Mouse (Mus musculus) granulocyte monocyte progenitor cell, adult 5-6 weeks (primary cell): ENCODE results near the gene Sebox. TPM values are rescaled to one million over a fixed set of nuclear protein-coding genes. Genes with fewer than 3 reads are reported as not detected.
A peak's percentile ranks its signal among the peaks of the same experiment; 100 is the strongest.
"Not testable (repeated sequence)": the region's sequence is repeated elsewhere in the genome, so short reads cannot be mapped to it uniquely, and the experiment has no call there.

ENCODE experiments used
- ATAC-seq: replicated peaks from 2 replicates; pipeline ENCODE4 v1.8.0; 2016; ENCODE audit warnings: mild to moderate bottlenecking, moderate TSS enrichment, inconsistent platforms; ENCODE audit not compliant: poor library complexity, severe bottlenecking
- total RNA-seq, 2 experiments: library from RNA; stranded (forward) in 1 of 2; stranded (reverse) in 1 of 2; fragments of 200-712, 200-1000 nt in 1 of 2; fragments of >200 nt in 1 of 2; fragmentation: Nextera tagmentation in 1 of 2; gene quantifications; 2 replicates each; pipeline ENCODE4 v1.2.3; 2014 to 2017

Sebox gene
- total RNA-seq, 2 experiments from 2014 or later: not detected

DNA sequence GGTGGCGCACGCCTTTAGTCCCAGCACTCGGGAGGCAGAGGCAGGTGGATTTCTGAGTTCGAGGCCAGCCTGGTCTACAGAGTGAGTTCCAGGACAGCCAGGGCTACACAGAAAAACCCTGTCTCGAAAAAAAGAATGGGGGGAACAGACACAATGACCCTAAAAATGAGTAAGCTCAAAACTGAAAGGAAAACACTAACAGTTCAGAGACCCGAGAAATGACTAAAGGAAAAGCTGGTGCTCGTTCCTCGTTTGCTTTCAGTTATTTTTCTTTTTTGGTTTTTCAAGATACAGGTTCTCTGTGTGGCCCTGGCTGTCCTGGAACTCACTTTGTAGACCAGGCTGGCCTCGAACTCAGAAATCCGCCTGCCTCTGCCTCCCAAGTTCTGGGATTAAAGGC, 28.3 kb downstream of the Sebox start:
- not testable (repeated sequence) for ATAC-seq

DNA sequence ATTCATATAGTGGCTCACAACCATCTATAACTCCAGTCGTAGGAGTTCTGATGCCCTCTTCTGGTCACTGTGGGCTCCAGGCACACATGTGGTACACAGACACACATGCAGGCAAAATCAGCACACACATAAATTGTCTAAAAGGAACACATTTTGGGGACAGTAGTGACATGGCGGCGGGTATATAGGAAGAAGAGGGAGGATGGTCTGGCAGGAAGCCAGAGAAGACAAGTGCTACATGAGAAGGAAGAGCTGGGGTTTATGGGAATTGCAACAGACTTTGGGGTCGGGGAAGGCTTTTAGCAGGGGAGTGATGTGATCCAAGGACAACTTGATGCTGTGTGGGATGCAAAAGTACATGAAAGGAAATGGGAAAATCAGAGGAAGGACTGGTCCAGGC, 31.3 kb downstream of the Sebox start:
- ATAC-seq: no peak

GRCm38 (mm10) chr11:78535376-78536079, 32.3 kb downstream of the Sebox start:
- ATAC-seq: peak; percentile 26

- ATAC-seq: peak; percentile 93
Observed at GRCm38 (mm10) chr11:78536080-78536689, 32.9 kb downstream of the Sebox start, which contains the start of the genes Tnfaip1 and Ift20. Tnfaip1 (minus strand) TSS chr11:78536332. Ift20 (plus strand) TSS chr11:78536361.

GRCm38 (mm10) chr11:78536690-78537084, 33.4 kb downstream of the Sebox start:
- no peak for ATAC-seq

DNA sequence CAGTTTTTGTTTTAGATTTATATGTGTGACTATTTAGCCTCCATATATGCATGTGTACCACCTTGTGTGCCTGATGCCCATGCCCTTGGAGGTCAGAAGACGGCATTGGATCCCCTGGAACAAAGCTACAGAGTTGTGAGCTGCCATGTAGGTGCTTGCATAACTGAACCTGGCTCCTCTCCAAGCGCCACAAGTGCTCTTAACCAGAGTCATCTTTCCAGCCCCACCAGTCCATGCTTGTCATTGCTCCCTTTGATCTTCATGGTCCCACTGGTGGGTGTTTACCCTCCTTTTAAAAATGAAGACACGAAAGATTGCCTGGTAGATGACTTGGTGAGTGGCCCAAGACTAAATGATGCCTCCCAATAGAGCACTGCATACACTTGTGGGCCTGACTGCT, 37.1 kb downstream of the Sebox start:
- no peak for ATAC-seq

GRCm38 (mm10) chr11:78544449-78545111, 41.3 kb downstream of the Sebox start:
- no peak for ATAC-seq

DNA sequence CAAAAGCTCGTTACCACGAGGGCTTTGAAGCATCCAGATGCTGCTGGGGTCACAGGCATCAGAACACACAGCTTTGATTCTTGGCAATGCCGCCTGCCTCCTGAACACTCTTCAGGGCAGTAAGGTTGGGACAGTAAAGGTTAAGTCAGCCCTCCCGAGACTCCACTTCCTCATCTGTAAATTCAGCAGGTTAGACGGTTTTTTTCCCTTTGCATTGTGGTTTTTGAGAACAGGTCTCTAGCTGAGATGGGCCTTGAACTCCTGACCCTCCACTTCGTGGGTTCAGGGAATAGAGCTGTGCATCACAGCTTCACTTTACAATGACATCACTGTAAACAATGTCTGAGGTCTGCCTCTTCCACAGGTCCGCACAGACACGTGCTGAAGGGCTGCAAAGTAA, 41.9 kb downstream of the Sebox start:
- 0 out of 2 replicates have a peak, but pooled peaks have one; percentile 44 for ATAC-seq

DNA sequence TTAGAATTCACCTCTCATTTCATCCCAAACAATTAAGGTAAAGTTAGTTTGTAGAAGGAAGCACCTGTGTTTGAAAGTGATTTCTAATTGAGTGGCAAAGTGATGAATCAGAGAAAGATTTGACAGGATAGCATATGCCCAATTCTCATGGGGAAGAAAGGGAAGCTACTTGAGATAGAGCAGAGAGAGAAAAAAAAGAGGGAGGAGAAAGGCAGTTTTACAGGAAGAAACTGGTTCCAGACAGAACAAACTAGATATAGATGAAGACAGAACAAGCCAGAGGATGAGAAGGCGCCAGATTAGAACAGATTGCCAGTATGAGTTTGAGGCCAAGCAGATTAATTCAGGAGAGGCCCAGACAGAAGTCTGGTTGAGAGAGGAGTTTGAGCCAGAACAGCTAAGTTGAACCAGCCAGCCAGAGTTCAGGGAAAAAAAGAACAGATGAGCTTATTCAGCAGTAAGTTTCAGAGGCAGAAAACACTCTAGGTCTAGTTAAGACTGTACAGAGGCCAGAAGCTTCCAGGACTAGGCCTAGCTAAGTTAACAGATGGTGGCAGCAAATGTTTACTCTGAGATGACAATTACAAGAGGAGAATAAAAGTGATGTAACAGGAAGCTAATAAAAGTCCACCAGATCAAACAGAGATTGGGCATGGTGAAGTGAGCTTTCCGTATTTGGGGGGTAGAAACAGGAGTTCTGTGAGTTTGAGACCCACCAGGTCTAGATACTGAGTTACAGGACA, 44.6 kb downstream of the Sebox start:
- no peak for ATAC-seq

DNA sequence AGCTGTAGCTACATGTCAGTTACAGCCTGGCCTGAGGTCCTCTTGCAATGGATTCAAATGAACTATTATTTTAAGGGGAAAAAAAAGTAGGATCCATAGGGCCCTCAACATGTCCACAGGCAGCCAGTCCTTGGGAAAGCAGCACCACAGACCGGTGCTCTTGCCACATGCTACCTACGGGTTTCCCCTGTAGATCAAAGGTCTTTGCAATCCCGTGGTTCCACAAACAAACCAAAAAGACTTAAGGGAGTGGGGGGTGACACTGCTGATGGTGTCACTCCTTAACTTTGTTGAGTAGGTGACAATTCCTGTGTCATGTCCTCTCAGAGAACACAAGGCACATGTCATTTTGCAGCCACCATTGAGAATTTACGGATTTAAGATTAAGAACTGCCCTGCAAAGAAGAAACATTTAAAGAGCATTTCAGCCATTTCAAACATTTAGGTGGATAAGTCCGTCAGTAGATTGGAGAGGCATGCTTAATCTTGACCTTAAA, 46.3 kb downstream of the Sebox start:
- ATAC-seq: peak; percentile 33

- ATAC-seq: peak; percentile 97
Observed at GRCm38 (mm10) chr11:78550168-78551058, 47.2 kb downstream of the Sebox start, which contains the start of gene Tmem97. Tmem97 (minus strand) TSS chr11:78550777.

- ATAC-seq: no peak
Observed at GRCm38 (mm10) chr11:78551059-78551398, 47.8 kb downstream of the Sebox start.

Other genes with a start within 250 kb of the Sebox start
- 67.9 and 73.6 TPM in 2 replicates for gene 2610507B11Rik, start 241.7 kb upstream of the Sebox start, total RNA-seq (2014; fragmentation: Nextera tagmentation)
- 70.6 and 76.0 TPM in 2 replicates for gene 2610507B11Rik, start 241.7 kb upstream of the Sebox start, total RNA-seq (2017)
- 2.3 TPM in 1 of 2 replicates, not detected in the other for gene BC030499, start 212.6 kb upstream of the Sebox start, total RNA-seq (2014; fragmentation: Nextera tagmentation)
- not detected in 2 replicates for gene BC030499, start 212.6 kb upstream of the Sebox start, total RNA-seq (2017)
- 11.9 and 25.4 TPM in 2 replicates for gene Spag5, start 201.9 kb upstream of the Sebox start, total RNA-seq (2014; fragmentation: Nextera tagmentation)
- gene Spag5, start 201.9 kb upstream of the Sebox start, total RNA-seq (2017): 50.8 and 57.7 TPM in 2 replicates
- 0.69 and 2.8 TPM in 2 replicates for gene Aldoc, start 180.5 kb upstream of the Sebox start, total RNA-seq (2014; fragmentation: Nextera tagmentation)
- gene Aldoc, start 180.5 kb upstream of the Sebox start, total RNA-seq (2017): 0.15 TPM in 1 of 2 replicates, not detected in the other
- 47.6 and 51.6 TPM in 2 replicates for gene Pigs, start 175.0 kb upstream of the Sebox start, total RNA-seq (2014; fragmentation: Nextera tagmentation)
- 13.7 and 14.9 TPM in 2 replicates for gene Pigs, start 175.0 kb upstream of the Sebox start, total RNA-seq (2017)
- 24.0 and 41.0 TPM in 2 replicates for gene Unc119, start 160.0 kb upstream of the Sebox start, total RNA-seq (2014; fragmentation: Nextera tagmentation)
- gene Unc119, start 160.0 kb upstream of the Sebox start, total RNA-seq (2017): 11.9 and 18.5 TPM in 2 replicates
- gene Foxn1, start 116.9 kb upstream of the Sebox start, total RNA-seq (2014; fragmentation: Nextera tagmentation): not detected in 2 replicates
- not detected in 2 replicates for gene Foxn1, start 116.9 kb upstream of the Sebox start, total RNA-seq (2017)
- gene Slc13a2, start 81.2 kb upstream of the Sebox start, total RNA-seq (2014; fragmentation: Nextera tagmentation): not detected in 2 replicates
- gene Slc13a2, start 81.2 kb upstream of the Sebox start, total RNA-seq (2017): not detected in 2 replicates
- gene Slc46a1, start 37.8 kb upstream of the Sebox start, total RNA-seq (2014; fragmentation: Nextera tagmentation): 4.2 TPM in 1 of 2 replicates, not detected in the other
- 1.9 and 2.7 TPM in 2 replicates for gene Slc46a1, start 37.8 kb upstream of the Sebox start, total RNA-seq (2017)
- gene Sarm1, start 5.7 kb upstream of the Sebox start, total RNA-seq (2014; fragmentation: Nextera tagmentation): not detected in 2 replicates
- gene Sarm1, start 5.7 kb upstream of the Sebox start, total RNA-seq (2017): not detected in 2 replicates
- gene Vtn, start 4.4 kb upstream of the Sebox start, total RNA-seq (2014; fragmentation: Nextera tagmentation): not detected in 2 replicates
- gene Vtn, start 4.4 kb upstream of the Sebox start, total RNA-seq (2017): not detected in 2 replicates
- 21.9 and 36.8 TPM in 2 replicates for gene Tmem199, start 8.7 kb downstream of the Sebox start, total RNA-seq (2014; fragmentation: Nextera tagmentation)
- 25.5 and 29.9 TPM in 2 replicates for gene Tmem199, start 8.7 kb downstream of the Sebox start, total RNA-seq (2017)
- 61.3 and 68.8 TPM in 2 replicates for gene Poldip2, start 8.7 kb downstream of the Sebox start, total RNA-seq (2014; fragmentation: Nextera tagmentation)
- 64.5 and 85.8 TPM in 2 replicates for gene Poldip2, start 8.7 kb downstream of the Sebox start, total RNA-seq (2017)
- 13.2 and 15.1 TPM in 2 replicates for gene Tnfaip1, start 32.9 kb downstream of the Sebox start, total RNA-seq (2014; fragmentation: Nextera tagmentation)
- gene Tnfaip1, start 32.9 kb downstream of the Sebox start, total RNA-seq (2017): 3.3 and 5.6 TPM in 2 replicates
- gene Ift20, start 32.9 kb downstream of the Sebox start, total RNA-seq (2014; fragmentation: Nextera tagmentation): 81.0 and 106 TPM in 2 replicates
- 138 and 194 TPM in 2 replicates for gene Ift20, start 32.9 kb downstream of the Sebox start, total RNA-seq (2017)
- gene Tmem97, start 47.3 kb downstream of the Sebox start, total RNA-seq (2014; fragmentation: Nextera tagmentation): 89.3 and 102 TPM in 2 replicates
- gene Tmem97, start 47.3 kb downstream of the Sebox start, total RNA-seq (2017): 71.9 and 93.9 TPM in 2 replicates
- 13.2 and 21.7 TPM in 2 replicates for gene Nlk, start 193.9 kb downstream of the Sebox start, total RNA-seq (2014; fragmentation: Nextera tagmentation)
- 16.4 and 26.1 TPM in 2 replicates for gene Nlk, start 193.9 kb downstream of the Sebox start, total RNA-seq (2017)
- gene Ccnq, start 248.3 kb downstream of the Sebox start, total RNA-seq (2014; fragmentation: Nextera tagmentation): 22.9 and 32.1 TPM in 2 replicates
- 24.1 and 29.5 TPM in 2 replicates for gene Ccnq, start 248.3 kb downstream of the Sebox start, total RNA-seq (2017)